Mouse (Mus musculus) hindlimb bud, embryonic 11.5 days (tissue): ENCODE measurements around the gene Ccdc137.
A peak's percentile ranks its signal among the peaks of the same experiment; 100 is the strongest.
"Not testable (repeated sequence)": the region's sequence is repeated elsewhere in the genome, so short reads cannot be mapped to it uniquely, and the experiment has no call there.

ENCODE experiments used
- DNase-seq: peaks from one replicate; pipeline ENCODE4 v3.0.0-alpha.2; 2012; ENCODE audit warnings: low read depth, low spot score; ENCODE audit errors: extremely low spot score

Ccdc137 gene

DNA sequence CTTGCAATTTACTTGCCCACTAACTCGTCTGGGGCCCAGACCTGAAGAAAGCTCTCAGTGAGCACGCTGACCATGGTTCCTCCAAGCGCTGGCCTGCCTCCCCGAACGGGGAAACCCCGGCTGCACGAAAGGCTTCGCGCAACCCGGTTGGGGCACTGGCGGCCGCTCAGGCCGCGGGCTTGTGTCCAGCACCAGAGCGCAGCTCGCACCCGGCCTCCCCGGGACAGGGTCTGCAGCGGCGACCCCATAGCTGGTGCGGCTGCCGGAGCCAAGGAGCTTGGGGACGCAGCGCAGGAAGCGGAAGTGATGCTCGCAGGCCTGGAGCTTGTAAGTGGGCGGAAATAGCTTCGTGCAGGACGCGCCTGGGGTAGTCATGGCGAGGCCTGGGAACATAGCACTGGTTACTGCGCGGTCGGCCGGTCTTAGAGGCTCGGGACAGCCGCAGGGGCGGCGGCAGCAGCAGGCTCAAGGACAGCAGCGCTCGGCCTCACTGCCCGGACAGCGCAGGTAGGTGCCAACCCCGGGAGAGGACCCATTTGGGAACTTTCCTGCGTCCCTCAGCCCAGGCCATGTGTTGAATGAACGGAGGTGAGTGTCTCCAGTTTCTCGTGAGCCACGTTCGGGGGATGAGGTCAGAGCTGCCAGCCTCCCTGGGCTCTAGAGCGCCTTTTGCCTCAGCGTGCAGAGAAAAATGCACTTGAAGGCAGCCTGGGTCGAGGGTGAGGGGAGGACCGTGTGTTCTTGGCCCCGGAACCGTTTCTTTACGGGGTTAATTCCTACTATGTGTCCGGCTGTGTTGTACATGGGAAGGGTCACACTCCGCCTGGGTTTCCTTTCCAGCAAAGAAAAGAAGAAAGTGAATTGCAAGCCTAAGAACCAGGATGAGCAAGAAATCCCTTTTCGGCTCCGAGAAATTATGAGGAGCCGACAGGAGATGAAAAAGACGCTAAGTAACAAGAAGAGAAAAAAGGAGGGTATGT, at the start of gene Ccdc137, which contains the start of gene Oxld1:
Gene Ccdc137 (plus strand): TSS at position 344 of the 980 bp plus-strand sequence.
Gene Oxld1 (minus strand): TSS at position 297 of the 980 bp plus-strand sequence.
- peak; percentile 41 for DNase-seq

DNA sequence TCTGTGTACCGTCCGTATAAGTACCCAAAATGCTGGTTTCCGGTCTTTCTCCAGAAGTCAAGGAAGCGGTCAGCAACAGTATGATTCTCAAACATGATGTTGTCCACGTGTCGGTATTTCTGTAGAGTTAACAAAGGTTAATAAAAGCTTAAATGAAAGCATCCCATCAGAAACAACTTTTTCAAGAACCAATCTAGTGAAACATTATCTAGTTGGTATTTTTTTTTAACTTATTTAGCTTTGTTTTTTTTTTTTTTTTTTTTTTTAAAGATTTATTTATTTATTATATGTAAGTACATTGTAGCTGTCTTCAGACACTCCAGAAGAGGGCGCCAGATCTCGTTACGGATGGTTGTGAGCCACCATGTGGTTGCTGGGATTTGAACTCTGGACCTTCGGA, 44.3 kb upstream of the Ccdc137 start:
- DNase-seq, result not testable (repeated sequence)

DNA sequence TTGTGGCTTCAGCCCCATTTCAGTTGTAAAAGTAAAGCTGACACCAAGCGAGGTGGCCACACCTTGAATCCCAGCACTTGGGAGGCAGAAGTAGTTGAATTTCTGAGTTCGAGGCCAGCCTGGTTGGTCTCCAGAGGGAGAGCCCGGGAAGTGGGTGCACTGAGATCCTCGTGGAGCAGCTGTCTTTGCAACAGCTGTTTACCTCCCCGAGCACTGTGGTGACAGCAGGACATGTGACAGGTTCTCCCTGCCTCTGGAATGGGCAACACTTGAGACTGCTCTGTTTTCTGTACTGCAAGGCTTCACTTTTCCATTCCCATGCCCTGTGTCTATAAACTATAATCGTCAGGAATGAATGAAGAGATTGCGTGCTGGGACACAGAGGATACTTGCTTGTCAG, 40.1 kb upstream of the Ccdc137 start:
- no peak for DNase-seq

DNA sequence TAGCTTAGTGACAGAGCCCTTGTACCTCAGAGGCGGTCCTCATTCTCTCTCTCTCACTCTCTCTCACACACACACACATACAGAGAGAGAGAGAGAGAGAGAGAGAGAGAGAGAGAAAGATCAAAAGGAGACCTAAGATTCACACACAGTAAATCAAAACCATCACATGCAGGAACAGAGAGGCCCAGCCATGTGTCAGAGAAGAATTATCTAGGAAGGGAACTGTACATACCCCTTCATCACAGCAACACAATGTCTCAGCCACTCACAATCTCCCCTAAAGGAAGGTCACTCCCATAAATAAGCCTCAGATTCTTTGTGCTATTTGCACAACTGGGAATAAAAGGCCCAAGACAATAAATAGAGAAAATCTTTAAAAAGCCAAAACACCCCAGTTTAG, 39.3 kb upstream of the Ccdc137 start:
- DNase-seq, result no peak

DNA sequence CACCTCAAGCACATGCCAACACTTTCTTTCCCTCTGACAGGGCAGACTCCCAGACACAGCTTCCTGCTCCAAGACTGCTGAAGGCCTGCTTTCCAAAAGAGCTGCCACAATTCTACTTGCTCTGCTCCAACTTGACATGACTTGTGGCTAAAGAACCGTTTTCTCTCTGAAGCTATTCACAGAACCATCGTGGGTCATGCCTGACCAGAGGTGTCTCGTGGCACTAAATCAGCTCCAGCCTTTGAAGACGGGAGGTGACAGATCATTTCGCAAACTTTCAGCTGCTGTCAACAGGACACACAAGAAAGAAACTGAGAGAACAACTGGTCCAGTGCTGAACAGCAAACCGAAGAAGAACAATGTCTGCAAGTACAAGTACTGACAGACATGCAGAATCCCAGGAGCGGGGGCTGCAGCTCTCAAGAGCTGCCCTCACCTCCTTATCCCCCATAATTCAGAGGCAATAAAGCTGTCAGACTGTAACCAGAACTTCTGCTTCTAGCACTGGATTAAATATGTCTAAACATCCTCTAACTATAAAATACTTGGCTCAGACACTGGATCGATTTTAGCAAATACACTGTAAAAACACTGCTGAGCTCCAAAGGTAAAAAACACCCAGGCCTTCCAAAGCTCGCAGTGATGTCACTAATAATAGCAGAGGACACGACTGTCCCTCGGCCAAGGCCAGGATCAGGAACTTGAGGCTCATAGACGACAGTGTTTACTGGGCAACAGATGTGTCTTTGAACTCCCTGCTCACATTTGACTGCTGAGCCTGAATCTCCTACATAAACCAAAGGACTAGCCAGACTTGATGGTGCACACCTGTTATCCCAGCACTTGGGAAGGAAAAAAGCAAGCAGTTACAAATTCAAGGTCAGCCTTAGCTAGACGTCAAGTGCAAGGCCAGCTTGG, 35.0 kb upstream of the Ccdc137 start:
- DNase-seq, result no peak

DNA sequence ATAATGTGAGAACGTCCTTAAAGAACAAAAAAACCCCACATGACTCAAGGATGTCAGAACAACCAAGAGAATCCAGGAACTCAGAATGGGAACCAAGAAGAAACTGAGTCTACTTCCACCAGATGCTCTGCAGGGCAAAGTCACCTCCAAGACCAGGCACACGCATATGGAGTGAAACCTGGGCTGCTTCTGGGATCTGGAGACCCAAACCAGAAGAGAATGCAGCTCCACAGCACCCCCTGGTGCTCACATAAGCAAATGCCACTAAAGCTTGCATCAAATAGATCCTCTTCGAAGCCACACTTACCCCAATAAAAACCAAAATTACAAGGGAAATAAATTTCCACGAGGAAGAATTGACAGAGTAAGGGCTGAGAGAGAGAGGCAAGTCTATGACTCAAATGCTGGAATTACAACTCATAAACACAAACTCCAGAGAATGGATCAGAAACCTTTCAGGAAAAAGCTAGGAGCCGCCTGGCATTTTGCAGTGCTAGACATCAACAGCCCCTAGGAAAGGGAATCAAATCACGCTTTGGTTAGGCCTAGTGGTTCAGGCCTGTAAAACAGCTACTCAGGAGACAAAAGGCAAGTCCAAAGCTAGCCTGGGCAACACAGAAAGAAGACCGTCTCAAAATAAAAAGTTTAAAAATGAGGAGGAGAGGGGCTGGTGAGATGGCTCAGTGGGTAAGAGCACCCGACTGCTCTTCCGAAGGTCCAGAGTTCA, 34.2 kb upstream of the Ccdc137 start:
- peak; percentile 79 for DNase-seq

DNA sequence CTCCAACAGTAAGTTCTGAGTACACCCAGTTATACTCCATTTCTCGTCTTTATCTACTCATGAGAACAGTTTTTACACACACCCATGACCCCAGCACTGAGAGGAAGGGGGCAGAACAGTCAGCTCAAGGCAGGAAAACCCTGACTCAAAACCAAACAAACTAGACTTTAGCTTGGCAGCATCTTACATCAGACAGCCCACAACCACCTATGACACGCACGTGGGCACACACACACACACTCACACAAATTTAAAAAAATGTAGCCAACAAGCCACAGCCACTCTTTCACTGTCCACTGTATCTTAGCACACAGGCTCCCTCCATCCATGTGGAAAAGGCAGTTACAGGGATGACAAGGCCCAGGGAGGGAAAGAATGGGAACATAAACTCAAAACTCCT, 31.2 kb upstream of the Ccdc137 start:
- no peak for DNase-seq

DNA sequence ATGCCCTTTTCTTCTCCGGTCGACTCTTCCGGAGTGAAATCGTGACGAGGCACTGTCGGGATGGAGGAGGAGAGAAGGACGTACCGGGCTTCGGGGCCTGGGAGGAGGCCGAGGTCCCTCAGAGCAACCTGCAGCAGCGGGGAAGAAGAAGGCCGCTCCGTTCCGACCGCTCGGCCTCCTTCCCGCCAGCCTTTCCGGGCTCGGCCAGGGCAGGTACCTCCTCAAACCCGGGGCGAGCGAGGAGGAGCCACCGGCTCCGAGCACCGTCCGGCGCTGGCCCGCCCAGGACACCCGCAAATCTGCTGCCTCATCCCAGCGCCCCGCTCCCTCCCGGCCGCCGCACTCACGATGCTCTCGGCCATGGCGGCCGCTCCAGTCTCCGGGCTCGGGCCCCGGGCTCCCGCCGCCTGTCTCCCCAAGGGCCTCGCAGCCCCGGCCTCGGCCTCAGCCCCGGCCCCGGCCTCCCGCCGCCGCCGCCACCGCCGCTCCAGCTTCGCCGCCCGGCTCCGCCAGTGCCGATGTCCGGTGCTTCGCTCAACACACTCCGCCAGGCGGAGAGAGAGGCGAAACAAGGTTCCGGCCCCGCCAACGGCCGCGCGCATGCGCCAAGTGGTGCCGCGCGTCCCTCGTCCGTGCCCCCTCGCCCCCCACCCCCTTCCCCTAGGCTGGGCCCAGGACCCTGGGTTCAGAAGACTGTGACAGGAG, 20.6 kb upstream of the Ccdc137 start, which contains the start of gene Nploc4:
Gene Nploc4 (minus strand): TSS at position 557 of the 705 bp plus-strand sequence.
- peak; percentile 57 for DNase-seq

DNA sequence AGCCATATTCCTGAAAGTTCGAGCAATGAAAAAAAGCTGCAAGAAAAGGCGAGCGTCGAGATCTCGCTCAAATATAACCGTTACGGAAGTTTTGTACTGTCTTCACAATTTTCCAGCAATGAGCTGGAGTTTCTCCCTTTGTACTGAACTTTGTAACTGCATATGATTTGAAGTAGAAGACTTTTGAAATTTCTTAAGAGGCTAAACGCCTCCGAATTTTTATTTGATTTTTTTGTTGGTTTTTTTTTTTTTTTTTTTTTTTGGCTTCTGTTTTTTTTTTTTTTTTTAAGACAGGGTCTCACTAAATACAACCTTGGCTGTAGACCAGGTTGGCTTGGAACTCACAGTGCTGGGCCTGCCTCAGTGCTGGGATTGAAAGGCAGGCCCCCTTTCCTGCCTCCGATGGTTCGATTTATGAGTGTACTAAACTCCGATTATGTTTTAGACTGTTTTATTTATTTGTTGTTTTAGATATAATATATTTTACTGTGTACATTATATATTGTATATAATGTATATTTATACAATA, 20.0 kb upstream of the Ccdc137 start:
- no peak for DNase-seq

DNA sequence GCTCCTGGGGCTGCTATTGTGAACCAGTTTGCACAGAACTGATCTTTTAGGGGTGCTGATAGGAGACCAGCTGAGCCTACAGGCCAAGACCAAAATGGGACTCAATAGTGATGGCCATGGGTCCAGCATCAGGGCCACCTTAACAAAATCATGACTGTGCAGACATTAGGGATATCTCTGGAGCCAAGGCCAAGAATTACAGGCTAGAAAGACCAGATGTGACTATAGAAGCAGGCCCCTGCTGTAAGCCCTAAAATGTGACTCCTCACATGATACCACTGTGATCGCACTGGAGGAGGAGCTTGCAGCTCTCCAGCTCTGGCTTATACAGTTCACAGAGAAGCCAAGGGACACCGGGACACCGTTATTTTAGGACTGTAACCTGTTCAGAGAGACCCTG, 15.6 kb upstream of the Ccdc137 start, which contains the start of gene Tspan10:
Gene Tspan10 (plus strand): TSS at position 301 of the 400 bp plus-strand sequence.
- no peak for DNase-seq

DNA sequence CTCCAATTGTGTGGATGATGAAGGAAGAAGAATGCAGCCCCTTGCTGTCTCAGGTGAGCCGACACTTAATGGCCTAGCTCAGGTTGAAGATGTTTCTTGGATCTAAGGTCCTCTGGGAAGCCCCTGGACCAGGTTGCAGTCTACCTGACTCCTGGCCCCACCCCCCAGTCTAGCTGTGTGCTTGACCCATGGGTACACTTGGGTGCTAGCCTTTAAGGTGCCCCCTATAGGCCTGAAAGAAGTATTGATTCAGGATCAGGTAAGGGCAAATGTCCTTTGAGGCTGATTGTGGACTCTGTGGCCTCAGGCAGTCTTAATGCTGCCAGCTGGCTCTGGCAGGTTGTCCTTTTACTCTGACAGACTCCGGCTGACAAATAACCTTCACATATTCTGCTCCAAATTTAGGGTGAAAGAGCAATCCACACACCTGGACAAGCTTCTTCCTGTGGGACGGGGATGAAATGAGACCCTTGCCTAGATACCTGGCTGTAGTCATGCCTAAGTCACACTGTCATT, 15.1 kb upstream of the Ccdc137 start:
- no peak for DNase-seq

DNA sequence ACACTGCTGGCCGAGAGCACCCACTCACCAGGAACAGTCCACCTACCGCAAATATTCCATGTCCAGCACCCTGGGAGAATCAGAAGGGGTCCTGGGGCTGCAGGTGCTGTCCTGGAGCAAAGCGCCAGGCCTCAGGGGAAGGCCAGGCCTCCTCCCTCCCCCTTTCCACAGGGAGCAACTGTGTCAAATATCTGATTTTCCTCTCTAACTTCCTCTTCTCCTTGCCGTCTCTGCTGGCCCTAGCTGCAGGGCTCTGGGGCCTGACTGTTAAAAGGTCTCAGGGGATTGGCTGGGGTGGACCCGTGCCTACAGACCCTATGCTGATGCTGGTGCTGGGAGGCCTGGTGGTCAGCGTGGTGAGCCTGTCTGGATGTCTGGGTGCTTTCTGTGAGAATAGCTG, 13.8 kb upstream of the Ccdc137 start:
- DNase-seq, result no peak

DNA sequence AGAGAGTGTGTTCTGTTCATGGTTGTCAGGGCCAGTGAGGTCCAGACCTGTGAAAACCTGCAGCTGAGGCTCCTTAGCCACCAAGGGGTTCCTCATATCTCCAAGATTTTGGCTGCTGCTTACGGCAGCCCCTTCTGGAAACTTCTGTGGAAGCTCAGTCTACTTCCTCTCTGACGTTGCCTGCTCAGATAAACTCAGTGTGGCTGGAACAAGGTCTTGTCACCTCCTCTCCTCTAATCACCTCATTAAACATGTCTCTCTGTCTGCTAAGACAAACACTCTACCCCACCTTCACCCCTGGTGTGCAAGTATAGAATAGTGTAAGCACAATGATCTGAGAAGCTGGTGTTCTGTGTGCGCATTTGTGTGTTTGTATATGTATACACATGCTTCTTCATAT, 12.4 kb upstream of the Ccdc137 start:
- DNase-seq, result no peak

DNA sequence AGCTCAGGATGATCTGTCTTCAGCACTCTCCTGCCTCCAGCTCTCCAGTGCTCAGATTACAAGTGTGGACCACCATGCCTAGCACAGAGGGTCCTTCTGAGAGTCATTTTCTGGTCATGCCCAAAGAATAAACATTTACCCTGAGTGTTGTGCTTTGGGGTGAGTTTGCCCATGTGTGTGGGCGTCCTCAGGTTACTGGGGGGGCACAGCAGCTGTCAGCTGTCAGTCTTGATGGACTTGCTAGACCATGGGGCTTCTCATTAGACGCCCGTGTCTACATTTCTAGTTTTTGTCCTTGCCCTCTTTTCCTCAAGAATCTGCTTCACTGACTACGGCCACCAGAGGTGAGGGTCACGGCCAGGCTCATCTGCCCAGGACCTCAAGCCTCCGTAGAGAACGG, 10.7 kb upstream of the Ccdc137 start:
- no peak for DNase-seq

DNA sequence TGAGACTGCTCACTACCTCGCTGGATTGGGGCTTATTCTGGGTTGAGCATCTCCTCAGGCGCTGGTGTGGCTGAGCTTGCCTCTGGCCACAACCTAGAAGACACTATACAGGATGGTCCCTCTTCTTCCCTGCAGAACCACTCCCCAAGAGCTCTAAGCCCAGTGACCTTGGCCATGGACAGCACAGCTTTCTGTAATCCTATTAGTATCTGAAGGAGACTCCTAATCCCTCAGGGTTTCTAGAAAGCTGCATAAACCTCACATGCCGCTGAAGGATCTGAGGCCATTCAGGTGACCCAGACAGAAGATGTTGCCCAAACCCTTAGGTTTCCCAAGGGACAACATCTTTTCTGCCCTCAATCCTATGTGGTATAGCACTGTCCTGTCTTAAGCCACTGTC, 5.7 kb upstream of the Ccdc137 start:
- DNase-seq, result no peak

DNA sequence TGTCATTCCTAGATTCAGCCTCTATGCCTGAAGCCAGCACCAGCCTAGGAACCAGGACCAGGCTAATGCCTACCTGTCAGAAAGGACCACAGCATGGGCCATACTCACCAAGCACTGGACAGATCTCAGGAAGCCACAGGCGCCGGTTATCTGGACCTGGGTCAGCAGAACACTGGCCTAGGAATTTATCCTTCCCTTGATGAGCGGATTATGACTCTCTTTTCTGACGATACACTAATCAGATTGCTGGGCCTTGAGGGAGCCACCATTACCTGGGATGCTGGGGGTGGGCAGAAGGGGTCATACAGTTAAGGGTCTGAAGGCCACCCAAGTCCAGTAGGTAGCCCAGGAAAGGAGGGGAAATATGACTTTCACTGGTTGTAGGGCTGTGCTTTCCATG, 4.6 kb upstream of the Ccdc137 start, which contains the start of gene Pde6g:
Gene Pde6g (minus strand): TSS at position 195 of the 400 bp plus-strand sequence.
- no peak for DNase-seq

DNA sequence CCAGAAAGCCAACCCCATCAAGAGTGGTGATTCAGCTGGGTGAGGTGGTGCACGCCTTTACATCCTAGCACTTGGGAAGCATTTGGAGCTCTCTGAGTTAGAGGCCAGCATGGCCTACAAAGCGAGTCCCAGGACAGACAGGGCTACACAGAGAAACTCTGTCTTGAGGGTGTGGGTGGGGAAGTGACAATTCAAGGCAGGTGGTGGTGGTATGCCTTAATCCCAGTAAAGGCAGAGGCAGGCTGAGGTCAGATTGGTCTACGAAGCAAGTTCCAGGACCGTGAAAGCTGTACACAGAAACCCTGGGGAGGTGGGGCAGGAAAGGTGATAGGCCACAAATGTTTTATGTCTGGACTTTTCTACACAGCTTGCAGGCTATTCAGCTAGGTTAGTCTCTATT, 3.0 kb upstream of the Ccdc137 start:
- DNase-seq, result no peak

DNA sequence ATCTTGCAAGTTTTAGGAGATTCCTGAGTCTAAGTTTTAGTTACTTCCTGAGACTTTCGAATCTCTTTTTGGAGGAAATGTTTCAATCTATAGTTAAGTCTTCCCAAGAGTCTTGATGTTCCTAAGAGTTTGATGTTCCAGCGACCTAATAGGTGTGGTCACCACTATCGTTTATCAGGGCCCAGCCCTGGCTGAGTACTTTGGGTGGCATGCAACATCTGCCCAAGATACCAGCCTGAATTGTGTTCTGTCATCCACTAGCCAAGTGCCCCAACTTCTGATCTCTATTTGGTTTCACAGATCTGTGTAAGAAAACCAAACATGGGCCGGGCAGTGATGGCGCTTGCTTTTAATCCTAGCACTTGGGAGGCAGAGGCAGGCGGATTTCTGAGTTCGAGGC, 2.5 kb upstream of the Ccdc137 start:
- no peak for DNase-seq

DNA sequence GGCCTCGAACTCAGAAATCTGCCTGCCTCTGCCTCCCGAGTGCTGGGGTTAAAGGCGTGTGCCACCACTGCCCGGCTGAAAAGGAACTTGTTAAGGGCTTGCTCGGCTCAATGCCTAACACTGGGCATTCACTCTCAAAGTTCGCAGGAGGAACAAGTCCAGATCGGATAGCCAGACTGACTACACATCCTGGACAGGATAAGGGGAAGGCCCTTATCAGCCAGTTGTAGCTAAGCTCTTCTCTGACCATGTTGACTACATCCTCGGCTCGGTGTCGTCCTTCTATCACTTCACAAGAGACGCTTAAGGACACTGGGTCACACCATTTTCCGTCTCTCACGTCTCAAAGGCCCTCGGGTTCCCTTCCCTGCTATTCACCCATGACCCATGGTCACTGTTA, 545 bp upstream of the Ccdc137 start:
- no peak for DNase-seq
